Mouse (Mus musculus): ENCODE results near the gene 1700020A23Rik.

- TF ChIP-seq CTCF (IDR thresholded peaks at IDR 0.05; ENCODE audit: extremely low read depth, insufficient read length, insufficient replicate concordance, low read depth, low read length) (no peak), POLR2A (IDR thresholded peaks at IDR 0.05; ENCODE audit: low read depth, low read length) (no peak)
These were observed 16.3 kb upstream of the 1700020A23Rik start for GRCm38 (mm10) chr2:130388796-130389195.
